Mouse (Mus musculus): ENCODE data around the gene Gins1.
"Not testable (repeated sequence)": the region's sequence is repeated elsewhere in the genome, so short reads cannot be mapped to it uniquely, and the experiment has no call there.

The Gins1 gene

DNA sequence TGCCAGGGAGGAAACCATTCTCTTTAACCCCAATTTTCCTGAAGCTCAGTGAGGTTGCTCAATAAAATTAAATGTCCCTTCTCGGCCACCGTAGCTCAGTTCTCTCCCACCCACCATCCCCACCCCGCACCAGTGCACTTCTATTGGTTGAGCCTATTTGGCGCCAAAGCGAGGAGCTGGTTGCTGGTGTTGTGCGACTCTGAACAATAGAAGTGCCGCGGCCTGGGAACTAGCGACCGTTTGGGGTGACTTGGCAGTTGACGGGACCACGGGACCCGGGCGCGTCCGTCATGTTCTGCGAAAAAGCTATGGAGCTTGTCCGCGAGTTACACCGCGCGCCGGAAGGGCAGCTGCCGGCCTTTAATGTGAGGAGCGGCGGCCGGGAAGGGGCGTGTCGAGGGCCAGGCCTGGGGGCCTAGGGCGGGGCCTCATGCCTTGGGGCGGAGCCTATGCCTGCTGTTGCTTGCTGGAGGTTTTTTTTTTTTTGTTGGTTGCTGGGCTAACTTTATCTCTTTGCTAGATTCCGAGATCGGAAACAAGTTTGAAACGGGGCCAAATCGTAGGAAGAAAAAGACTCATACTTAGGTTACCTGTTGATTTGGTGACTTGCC lies 4.3 kb downstream of the Gins1 start:
- in situ Hi-C loops (cut with MboI, MseI) = no loop called here

DNA sequence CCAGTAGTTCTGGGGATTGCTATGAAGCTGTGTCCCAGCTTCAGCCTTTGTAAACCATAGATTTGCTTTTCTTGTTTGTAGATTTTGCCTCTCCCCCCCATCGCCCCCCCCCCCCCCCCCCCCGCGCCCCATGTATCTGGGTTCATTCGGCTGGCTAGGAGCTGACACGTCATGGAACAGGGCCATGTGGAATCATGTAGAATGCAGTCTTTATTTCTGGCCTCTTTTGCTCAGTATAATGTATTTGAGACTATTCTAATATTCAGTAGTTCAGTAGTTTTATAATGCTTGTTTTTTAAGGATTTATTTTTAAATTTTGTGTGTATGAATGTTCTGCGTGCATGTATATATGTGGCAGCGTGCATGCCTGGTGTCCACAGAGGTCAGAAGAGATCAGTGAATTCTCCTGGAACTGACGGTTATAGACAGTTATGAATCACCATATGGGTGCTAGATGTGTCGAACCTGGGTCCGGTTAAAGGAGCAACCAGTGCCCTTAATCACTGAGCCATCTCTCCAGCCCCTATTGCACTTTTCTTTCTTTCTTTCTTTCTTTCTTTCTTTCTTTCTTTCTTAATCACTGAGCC lies 5.2 kb downstream of the Gins1 start:
- in situ Hi-C loops (cut with MboI, MseI) = no loop called here

DNA sequence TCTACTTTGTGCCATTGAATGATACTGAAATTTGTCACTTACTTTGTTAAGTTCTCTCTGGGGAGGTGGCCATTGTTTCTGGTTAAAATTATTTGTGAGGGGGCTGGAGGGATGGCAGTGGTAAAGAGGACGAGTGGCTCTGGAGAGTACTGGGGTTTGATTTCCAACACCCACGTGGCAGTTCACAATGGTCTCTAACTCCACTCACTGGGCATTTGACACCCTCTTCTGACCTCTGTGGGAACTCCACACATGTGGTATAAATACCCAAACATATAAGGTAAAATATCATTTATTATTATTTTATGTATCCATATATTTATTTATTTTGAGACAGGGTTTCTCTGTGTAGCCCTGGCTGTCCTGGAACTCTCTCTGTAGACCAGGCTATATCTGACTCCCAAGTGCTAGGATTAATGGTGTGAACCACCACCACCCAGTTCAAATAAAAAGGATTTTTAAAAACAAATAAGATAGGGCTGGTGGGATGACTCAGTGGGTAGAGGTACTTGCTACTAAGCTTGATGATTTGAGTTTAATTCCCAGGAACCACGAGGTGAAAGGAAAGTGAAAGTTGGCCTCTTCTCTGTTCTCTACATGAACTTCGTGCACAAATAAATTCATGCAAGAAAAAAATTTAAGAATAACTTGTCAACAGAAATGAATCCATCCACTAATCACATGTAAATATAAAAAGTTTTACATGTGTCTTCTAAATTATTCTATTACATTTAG lies 9.7 kb downstream of the Gins1 start:
- in situ Hi-C loops (cut with MboI, MseI) = no loop called here

DNA sequence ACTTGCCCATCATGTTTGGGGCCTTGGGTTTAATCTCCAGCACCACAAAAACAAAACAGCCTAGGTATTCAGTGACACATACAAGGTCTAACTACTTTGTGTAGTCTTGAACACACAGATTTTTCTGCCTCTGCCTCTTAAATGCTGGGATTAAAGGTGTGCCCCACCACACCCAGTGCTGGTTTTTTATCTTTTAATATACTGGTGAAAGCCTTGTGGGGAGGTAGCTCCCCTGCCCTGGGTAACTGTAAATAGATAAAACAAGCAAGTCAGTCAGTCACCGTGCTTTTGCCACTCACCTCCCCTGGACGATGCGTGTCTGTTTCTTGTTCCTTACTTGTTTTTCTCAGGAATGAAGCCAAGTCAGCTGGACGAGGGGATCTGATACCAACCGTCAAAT lies 10.6 kb downstream of the Gins1 start:
- in situ Hi-C loops (cut with MboI, MseI) = no loop called here

DNA sequence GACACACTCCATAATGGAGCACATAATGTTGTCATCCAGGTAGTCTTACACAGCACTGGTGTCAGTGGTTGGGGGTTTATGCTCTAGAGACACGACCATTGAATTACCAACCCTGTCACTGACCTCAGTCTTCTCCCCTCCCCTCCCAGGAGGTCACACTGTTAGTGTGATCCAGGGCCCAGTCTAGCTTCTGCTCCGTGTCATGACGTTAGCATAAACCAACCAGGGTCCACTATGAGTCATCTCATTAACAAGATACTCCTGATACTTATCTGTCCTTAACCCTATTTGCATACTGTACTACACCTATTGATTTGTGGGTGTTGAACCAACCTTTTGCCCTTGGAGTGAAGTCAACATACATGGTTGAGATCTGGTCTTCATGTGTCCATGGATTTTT lies 13.5 kb downstream of the Gins1 start:
- in situ Hi-C loops (cut with MboI, MseI) = no loop called here

DNA sequence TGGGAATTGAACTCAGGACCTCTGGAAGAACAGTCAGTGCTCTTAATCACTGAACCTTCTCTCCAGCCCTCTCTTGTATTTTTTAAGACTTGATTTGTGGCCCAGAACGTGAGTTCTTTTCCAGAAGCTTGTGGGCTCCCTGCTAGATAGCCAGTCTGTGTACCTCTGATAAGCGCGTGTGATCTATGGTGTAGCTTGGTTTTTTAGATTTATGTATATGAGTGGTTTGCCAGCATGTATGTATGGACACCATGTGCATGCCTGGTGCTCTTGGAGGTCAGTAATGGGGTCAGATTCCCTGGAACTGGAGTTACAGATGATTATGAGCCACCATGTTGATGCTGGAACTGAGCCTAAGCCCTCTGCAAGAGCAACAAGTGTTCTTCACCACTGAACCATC lies 15.3 kb downstream of the Gins1 start:
- in situ Hi-C loops (cut with MboI, MseI) = no loop called here

DNA sequence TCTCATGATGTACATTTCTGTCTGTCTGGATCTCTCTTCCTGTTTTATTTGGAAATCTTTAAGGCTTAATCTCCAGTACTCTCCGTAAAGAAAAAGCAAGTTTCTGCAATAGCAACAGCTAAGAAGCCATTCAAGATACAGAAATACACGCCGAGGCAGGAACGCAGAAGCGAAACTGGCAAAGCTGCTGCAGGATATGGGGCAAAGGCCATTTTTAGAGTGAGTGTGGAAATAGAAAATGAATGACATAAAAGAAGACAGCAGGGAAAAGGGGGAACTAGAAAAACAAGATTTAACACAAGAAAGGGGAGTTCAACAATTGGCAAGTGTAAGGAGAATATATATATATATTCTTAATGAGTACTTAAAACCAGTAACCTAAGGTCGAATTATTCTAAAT lies 16.5 kb downstream of the Gins1 start:
- in situ Hi-C loops (cut with MboI, MseI) = no loop called here

DNA sequence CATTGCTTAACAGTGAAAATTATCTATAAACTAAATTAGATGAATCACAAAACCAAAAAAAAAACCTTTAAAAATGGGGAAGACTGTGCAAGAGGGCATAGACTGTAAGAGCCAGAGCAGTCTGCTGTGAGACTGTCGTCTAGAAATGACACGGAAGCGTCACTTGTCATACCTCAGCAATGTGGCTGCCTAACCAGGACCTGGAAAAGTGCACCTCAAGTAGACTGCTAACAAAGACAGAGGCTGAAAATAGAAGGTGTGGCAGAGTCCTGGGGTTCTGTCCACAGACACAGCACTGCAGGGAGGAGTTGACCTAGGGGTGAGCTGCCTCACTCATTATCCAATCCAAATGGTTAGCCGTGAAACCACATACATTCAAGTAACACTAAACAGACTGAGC lies 17.0 kb downstream of the Gins1 start:
- in situ Hi-C loops (cut with MboI, MseI) = no loop called here

DNA sequence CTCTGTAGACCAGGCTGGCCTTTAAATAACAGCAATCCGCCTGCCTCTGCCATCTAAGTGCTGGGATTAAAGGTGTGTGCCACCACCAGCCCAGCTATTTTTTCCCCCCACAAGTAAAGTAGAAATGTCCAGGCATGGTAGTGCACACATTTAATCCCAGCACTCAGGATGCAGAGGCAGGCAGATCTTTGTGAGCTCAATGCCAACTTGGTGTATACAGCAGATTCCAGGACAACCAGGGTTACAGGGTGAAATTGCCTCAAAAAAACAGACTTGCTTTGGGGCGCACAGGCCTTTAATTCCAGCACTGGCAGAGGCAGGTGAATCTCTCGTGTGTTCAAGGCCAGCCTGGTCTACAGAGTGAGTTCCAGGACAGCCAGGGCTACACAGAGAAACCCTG lies 17.8 kb downstream of the Gins1 start:
- in situ Hi-C loops (cut with MboI, MseI) = no loop called here

DNA sequence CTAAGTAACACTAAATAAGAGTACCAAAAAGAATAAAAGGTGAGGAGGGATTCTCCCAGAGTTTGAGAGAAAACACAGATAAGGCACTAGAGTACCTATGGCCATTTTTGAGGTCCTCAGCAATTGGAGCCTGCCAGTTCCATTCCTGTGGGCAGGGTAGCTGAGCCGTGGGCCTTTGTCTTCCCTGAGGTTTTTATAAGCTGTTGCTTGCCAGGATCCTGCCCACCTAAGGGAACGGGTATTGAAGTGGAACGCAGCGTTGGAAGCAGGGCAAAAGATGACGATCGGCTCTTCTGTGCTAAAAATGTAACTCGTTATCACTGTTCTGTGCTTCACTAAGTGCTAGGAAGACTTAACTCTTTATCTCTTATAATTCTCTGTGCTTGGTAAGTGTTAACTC lies 18.3 kb downstream of the Gins1 start:
- in situ Hi-C loops (cut with MboI, MseI) = no loop called here

DNA sequence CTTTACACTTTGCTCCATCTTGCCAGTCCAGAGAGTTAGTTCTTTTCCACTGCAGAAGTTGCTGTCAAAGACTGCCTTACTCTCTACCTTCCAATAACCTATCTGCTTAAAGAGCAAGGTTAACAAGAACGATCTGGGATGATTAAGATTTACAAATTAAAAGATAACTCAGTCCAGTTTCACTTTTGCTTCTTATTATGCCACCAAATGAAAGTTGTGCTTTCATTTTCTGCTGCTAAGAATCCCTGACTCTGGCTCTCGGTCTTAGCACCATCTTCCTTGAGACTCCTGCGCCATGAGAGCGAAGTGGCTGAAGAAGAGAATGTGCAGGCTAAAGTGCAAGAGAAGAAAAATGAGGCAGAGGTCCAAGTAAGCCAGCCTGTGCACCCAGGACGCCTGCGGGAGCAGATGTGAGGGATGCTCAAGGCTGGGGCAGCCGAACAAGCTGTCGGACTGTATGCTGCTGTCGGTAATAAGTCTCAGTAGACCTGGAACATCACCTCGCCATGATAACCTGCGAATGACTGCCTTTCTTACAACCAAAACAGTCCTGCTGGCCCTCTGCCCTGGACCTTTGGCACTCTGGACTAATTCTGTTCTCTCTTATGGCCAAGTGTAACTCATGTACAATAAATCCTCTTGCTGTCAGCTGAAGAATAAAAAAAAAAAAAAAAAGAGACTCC lies 22.0 kb downstream of the Gins1 start:
- in situ Hi-C loops (cut with MboI, MseI) = no loop called here

DNA sequence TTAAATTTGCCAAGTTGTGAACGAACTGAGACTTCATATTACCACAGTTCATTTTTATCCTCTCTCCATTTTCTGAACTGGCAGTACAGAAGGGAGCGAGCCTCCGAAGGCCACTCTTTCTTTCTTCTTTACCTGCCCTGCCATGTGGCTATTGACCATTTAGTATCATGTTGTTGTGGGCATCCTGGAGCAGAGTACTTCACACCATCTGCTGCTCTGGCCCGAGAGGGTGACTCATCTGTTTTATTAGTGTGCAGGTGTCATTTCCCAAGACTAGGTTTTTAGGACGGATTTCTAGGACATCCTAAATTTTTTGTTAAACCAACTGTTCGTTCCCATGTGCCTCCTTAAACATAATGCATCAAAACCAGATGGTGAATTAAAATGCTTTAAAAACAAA lies 24.0 kb downstream of the Gins1 start:
- in situ Hi-C loops (cut with MboI, MseI) = no loop called here

DNA sequence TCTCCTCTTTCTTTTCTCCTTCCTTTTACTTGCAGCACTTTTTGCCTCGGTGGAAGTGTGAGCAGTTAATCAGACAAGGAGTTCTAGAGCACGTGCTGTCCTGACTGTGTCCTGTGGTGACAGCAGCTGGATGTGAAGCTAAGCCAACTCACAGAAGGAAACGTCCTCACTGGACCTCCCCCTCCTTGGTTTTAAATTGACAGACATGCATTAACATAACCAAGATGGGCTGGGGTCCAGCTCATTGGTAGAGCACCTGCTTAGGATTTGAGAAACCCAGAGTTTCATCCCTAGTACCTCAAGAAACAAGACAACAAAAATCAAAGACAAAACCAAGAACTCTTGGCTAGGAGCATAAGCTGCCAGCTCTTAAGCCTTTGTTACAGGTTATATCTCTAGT lies 25.6 kb downstream of the Gins1 start:
- in situ Hi-C loops (cut with MboI, MseI) = no loop called here

DNA sequence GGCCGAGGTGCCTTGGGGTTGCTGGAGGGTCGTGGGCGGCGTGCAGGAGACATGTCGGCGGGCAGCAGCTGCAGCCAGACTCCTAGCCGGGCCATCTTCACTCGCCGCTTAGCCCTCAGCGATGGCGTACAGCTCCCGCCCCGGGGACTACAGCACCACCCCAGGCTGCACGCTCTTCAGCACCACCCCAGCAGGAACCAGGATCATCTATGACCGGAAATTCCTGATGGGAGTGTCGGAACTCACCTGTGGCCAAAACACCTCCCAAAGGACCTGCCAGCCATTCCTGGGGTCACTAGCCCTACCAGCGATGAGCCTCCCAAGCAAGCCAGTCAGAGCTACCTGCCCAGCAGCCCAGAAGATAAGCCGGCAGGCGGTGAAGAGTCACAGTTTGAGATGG lies 28.3 kb downstream of the Gins1 start:
- in situ Hi-C loops (cut with MboI, MseI) = no loop called here

DNA sequence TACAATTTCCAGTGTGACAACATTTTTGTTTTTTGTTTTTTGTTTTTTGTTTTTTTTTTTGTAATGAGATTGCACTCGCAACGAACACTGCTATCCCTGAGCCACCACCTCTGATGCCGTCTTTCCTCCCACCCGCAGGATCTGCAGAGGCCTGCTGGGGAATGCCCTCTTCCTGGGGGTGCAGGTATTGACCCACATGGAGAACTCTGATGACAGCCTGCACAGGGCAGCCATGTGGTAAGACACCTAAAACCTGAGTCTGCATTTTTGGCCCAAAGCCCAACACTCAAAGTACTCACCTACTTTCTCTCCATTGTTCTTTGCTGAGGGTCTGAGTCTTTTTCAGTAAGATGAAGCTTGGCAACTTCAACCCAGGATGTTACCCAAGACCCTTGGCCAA lies 29.5 kb downstream of the Gins1 start:
- in situ Hi-C loops (cut with MboI, MseI) = no loop called here

DNA sequence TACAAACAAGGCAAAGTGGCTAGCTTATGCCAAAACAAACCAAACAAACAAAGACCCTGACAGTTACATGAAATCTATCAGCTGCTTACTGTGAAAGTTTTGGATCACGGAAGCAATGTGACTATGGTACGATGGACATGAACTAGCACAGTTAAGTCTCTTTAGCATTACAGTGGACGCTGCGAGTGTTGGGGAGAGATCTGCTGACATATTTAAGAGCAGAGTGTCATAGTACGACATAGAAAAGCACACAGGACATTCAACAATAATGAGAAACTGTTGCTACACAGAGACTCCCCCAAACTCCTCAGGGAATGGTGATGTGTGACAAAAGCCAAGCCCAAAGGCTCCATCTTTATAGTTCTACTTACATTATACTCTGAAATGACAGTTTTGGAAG lies 38.8 kb downstream of the Gins1 start:
- in situ Hi-C loops (cut with MboI, MseI) = no loop called here

DNA sequence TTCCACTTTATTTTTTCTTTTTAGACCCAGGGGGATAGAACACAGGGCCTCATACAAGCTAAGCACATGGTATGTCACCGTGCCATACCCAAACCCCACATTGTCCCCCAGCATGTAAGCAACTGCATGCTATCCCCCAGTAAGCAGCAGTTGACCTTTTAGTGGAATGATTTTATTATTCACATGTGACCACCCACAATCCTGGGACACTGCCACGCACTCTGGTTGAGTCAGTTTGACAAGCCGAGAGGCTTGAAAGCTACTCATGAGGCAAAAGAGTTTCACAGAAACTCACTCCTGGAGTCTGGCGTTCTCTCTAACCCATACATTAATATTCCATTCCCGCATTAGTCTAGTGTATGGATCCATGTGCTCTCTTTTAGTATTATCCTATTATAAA lies 42.1 kb downstream of the Gins1 start:
- in situ Hi-C loops (cut with MboI, MseI) = not testable (repeated sequence)

DNA sequence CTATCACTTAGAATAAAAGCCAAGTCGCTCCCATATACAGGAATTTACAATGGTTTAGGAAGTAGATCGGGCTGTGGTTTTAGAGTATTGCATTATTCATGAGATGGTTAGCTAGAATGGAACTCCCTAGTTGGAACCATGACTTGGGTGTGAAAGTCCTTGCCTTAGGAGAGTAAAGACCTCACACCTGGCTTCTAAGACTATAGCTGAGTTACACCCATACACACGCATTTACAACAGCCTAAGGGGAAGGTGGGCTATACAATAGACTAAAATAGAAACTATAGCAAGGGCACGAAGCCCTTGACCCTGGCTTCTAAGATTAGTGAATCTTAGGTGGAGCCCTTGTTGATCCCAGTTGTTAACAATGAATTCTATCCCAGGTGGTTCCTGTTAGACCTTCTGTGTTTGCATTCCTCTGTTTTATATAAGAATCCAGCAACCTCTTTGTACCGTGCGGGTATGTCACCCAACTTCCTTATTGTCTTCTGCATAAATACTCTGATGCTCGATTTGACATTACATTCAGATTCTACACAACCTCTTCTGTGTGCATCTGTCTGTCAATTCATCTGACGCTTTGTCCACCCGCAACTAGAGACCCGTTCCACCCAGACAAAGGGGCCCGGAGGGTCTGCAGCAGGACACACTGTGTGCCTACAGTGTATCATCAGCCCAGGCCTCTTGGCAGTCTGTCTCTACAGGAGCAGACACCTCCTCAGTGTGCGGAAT lies 42.8 kb downstream of the Gins1 start:
- in situ Hi-C loops (cut with MboI, MseI) = not testable (repeated sequence)

DNA sequence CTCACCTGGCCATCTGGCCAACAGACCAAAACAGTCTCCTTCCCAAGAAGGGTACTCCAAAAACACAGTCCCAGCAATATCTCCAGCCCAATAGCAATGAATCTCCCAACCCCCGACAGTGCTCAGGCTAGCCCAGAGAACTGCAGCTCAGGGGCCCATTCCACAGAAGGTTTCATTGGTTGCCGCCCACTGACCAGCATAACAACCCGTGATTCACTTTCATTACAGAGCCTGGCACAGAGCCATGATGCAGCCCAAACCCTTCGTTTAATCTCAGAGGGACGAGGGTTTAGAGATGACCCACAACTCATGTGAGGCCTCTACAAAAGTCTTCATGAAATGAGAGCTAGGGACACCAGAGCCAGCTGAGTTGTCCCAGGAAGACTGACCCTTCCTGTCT lies 43.6 kb downstream of the Gins1 start:
- in situ Hi-C loops (cut with MboI, MseI) = no loop called here

DNA sequence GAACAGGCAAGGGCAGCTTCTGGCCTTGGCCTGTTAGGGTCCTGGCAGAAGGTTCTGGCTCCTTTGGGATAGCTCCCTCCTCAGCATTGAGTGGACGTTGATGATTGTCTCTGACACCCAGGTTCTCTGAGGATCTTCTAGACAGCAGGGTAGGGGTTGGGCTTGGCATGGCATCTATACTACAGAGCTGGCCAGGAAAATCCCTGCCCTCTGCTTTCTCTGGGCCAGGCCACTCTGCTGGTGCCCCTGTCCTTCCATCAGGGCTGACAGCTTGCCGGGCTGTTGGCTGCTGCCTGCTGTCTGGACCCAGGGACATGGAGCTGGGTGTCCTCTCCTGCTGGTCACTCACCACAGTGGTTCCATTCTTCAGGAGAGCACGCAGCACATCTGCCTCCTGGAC lies 44.5 kb downstream of the Gins1 start:
- in situ Hi-C loops (cut with MboI, MseI) = loop anchor here (25.0 kb wide), 1 partner anchor 363 kb away; no protein-coding TSS in a partner anchor

DNA sequence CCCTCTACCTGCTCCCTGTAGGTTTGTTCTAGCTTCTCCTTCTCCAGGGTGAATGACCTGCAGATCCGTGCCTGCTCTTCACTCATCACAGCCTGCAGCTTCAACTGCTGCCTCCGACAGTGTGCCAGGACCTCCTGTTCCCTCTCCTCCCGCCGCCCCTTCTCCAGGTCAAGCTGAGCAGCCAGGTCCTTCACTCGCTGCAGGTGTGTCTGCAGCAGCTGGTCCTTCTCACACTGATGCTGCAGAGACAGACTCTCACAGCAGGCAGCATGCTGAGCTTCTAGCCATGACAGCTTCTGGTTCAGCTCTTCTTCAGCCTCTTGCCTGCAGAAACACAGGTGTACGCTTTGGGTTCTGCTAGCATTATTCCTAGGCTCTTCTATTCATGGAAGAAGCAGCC lies 44.9 kb downstream of the Gins1 start:
- in situ Hi-C loops (cut with MboI, MseI) = loop anchor here (25.0 kb wide), 1 partner anchor 362 kb away; no protein-coding TSS in a partner anchor

DNA sequence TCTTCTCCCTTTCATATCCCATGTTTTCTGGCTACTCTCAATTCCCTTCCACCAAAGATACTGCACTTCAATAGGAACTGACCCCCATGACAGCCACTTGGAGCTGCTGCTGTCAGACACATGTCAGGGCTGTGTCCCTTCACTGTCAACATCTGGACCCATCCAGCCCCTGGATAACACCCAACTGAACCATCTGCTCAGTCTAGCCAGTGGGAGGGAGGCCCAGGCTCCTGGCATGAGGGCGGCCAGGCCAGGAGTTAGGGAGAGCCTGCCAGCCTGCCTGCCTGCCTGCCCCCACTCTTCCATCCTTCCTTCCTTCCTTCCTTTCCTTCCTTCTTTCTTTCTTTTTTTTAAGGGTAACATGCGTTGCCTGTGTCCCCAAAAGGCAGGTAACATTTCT lies 46.0 kb downstream of the Gins1 start:
- in situ Hi-C loops (cut with MboI, MseI) = loop anchor here (25.0 kb wide), 1 partner anchor 361 kb away; no protein-coding TSS in a partner anchor
